Mouse (Mus musculus) embryonic facial prominence, embryonic 13.5 days (tissue): Measurements from ENCODE around the gene Arl15. TPM values are rescaled to one million over a fixed set of nuclear protein-coding genes. Genes with fewer than 3 reads are reported as not detected.

Experiments
- ATAC-seq: fragments of 200-750 bp; cut with Nextera tagmentation; 2 replicates; pipeline ENCODE4 v1.8.0; 2017; ENCODE audit warnings: low read depth; ENCODE audit not compliant: insufficient number of reproducible peaks, insufficient read depth, low FRiP score, low TSS enrichment
- H3K27ac ChIP-seq: fragments of 300-500 bp; sonication (generic); 2 replicates; pipeline ENCODE4 v1.5.1; 2015; ENCODE audit warnings: moderate library complexity, mild to moderate bottlenecking, inconsistent platforms
- H3K27me3 ChIP-seq: fragments of 300-500 bp; sonication (generic); 2 replicates; pipeline ENCODE4 v1.6.1; 2015; ENCODE audit warnings: mild to moderate bottlenecking, inconsistent platforms
- H3K36me3 ChIP-seq: fragments of 300-500 bp; sonication (generic); 2 replicates; pipeline ENCODE4 v1.6.1; 2015; ENCODE audit warnings: mild to moderate bottlenecking, inconsistent platforms
- H3K4me1 ChIP-seq: fragments of 300-500 bp; sonication (generic); 2 replicates; pipeline ENCODE4 v1.6.1; 2015; ENCODE audit warnings: inconsistent platforms
- H3K4me2 ChIP-seq: fragments of 300-500 bp; sonication (generic); 2 replicates; pipeline ENCODE4 v1.6.1; 2015; ENCODE audit warnings: moderate library complexity, mild to moderate bottlenecking, inconsistent platforms
- H3K4me3 ChIP-seq: fragments of 300-500 bp; sonication (generic); 2 replicates; pipeline ENCODE4 v1.5.1; 2015; ENCODE audit warnings: mild to moderate bottlenecking, inconsistent platforms
- H3K9ac ChIP-seq: fragments of 300-500 bp; sonication (generic); 2 replicates; pipeline ENCODE4 v1.6.1; 2015; ENCODE audit warnings: mild to moderate bottlenecking, inconsistent platforms
- H3K9me3 ChIP-seq: fragments of 300-500 bp; sonication (generic); 2 replicates; pipeline ENCODE4 v1.6.1; 2016; ENCODE audit warnings: inconsistent platforms
- WGBS: fragments of 180-500 bp; shearing (Covaris S2); methylation state at CpG from one replicate; pipeline ENCODE4 v1.1.7; 2015; ENCODE audit warnings: mixed read lengths; 5-methylcytosine and 5-hydroxymethylcytosine counted together
- polyA plus RNA-seq: library from polyadenylated mRNA; unstranded; fragments of >200 nt; fragmentation: Nextera tagmentation; extraction: Ambion mirVana; gene quantifications from 2 replicates; pipeline ENCODE4 v1.2.1, GENCODE M21; 2015

Arl15 gene
- polyA plus RNA-seq, 1 experiment from 2014 or later = 16.5 TPM

GRCm38 (mm10) chr13:113980739-113981460 lies 186.6 kb downstream of the Arl15 start:
- no peak for ATAC-seq
- Histone ChIP-seq H3K9ac (no peak overlapping the region), H3K4me2 (no peak overlapping the region), H3K9me3 (no peaks in the 10 kb centered on the region), H3K4me1 (peaks cover 11% of the 10 kb centered on the region), H3K4me3 (no peak overlapping the region), H3K27ac (no peak overlapping the region), H3K27me3 (no peaks in the 10 kb centered on the region), H3K36me3 (no peaks in the 10 kb centered on the region)
- WGBS = 43% methylated on average over 15 of the region's 15 CpGs

- Histone ChIP-seq H3K4me3 (no peak overlapping the region), H3K9ac (no peak overlapping the region), H3K9me3 (no peaks in the 10 kb centered on the region), H3K27ac (no peak overlapping the region), H3K4me1 (peaks cover 13% of the 10 kb centered on the region), H3K4me2 (no peak overlapping the region), H3K27me3 (no peaks in the 10 kb centered on the region), H3K36me3 (no peaks in the 10 kb centered on the region)
- 36% methylated on average over 9 of the region's 9 CpGs for WGBS
- ATAC-seq = no peak
Measured at GRCm38 (mm10) chr13:113981461-113982000, 187.2 kb downstream of the Arl15 start.

- no peak overlapping the region for H3K4me2 ChIP-seq
- no peak for ATAC-seq
- peaks cover 9% of the 10 kb centered on the region for H3K4me1 ChIP-seq
- no peaks in the 10 kb centered on the region for H3K9me3 ChIP-seq
- H3K27me3 ChIP-seq = no peaks in the 10 kb centered on the region
- 36% methylated on average over 6 of the region's 6 CpGs for WGBS
- no peaks in the 10 kb centered on the region for H3K36me3 ChIP-seq
- H3K27ac ChIP-seq = no peak overlapping the region
- no peak overlapping the region for H3K4me3 ChIP-seq
- no peak overlapping the region for H3K9ac ChIP-seq
Measured at GRCm38 (mm10) chr13:113983633-113984032, 189.3 kb downstream of the Arl15 start.

- peaks cover 9% of the 10 kb centered on the region for H3K4me1 ChIP-seq
- H3K4me2 ChIP-seq = no peak overlapping the region
- 0 out of 2 replicates have a peak, but pooled peaks cover 3% of the 10 kb centered on the region for H3K36me3 ChIP-seq
- H3K27ac ChIP-seq = no peak overlapping the region
- no peak for ATAC-seq
- H3K9me3 ChIP-seq = no peaks in the 10 kb centered on the region
- no peaks in the 10 kb centered on the region for H3K27me3 ChIP-seq
- H3K4me3 ChIP-seq = no peak overlapping the region
- WGBS = 93% methylated on average over 4 of the region's 4 CpGs
- no peak overlapping the region for H3K9ac ChIP-seq
Measured at GRCm38 (mm10) chr13:113984491-113984890, 190.2 kb downstream of the Arl15 start.

- ATAC-seq = no peak
Measured at GRCm38 (mm10) chr13:113986864-113987562, 192.7 kb downstream of the Arl15 start.

GRCm38 (mm10) chr13:113990247-113990646 lies 195.9 kb downstream of the Arl15 start:
- no peak overlapping the region for H3K4me3 ChIP-seq
- H3K27me3 ChIP-seq = no peaks in the 10 kb centered on the region
- peaks cover 3% of the 10 kb centered on the region; the same call in 1 of the 2 replicates for H3K4me1 ChIP-seq
- no peak overlapping the region for H3K9ac ChIP-seq
- 0 out of 2 replicates have a peak, but pooled peaks cover 3% of the 10 kb centered on the region for H3K36me3 ChIP-seq
- H3K4me2 ChIP-seq = no peak overlapping the region
- no peak for ATAC-seq
- no peaks in the 10 kb centered on the region for H3K9me3 ChIP-seq
- 62% methylated on average over 3 of the region's 3 CpGs for WGBS
- H3K27ac ChIP-seq = no peak overlapping the region

More at GRCm38 (mm10) chr13:113986864-113987562, 192.7 kb downstream of the Arl15 start:
- no peak overlapping the region for H3K4me3 ChIP-seq
- no peak overlapping the region for H3K9ac ChIP-seq
- 0 out of 2 replicates have a peak, but pooled peaks cover 3% of the 10 kb centered on the region for H3K36me3 ChIP-seq
- WGBS = 81% methylated on average over 13 of the region's 13 CpGs
- H3K27me3 ChIP-seq = no peaks in the 10 kb centered on the region
- peak overlapping the region; percentile 45; the same call in 1 of the 2 replicates for H3K27ac ChIP-seq
- H3K4me2 ChIP-seq = no peak overlapping the region
- H3K9me3 ChIP-seq = no peaks in the 10 kb centered on the region
- peaks cover 3% of the 10 kb centered on the region; the same call in 1 of the 2 replicates for H3K4me1 ChIP-seq

- Histone ChIP-seq H3K9me3 (no peaks in the 10 kb centered on the region), H3K4me1 (peaks cover 3% of the 10 kb centered on the region; the same call in 1 of the 2 replicates), H3K4me3 (no peak overlapping the region), H3K9ac (no peak overlapping the region), H3K27me3 (no peaks in the 10 kb centered on the region), H3K27ac (no peak overlapping the region), H3K4me2 (no peak overlapping the region), H3K36me3 (0 out of 2 replicates have a peak, but pooled peaks cover 3% of the 10 kb centered on the region)
- no peak for ATAC-seq
- 49% methylated on average over 10 of the region's 10 CpGs for WGBS
Measured at GRCm38 (mm10) chr13:113990701-113991100, 196.4 kb downstream of the Arl15 start.

GRCm38 (mm10) chr13:113993066-113993465 lies 198.8 kb downstream of the Arl15 start:
- 0 out of 2 replicates have a peak, but pooled peaks cover 3% of the 10 kb centered on the region for H3K36me3 ChIP-seq
- ATAC-seq = no peak
- no peak overlapping the region for H3K4me2 ChIP-seq
- no peak overlapping the region for H3K27ac ChIP-seq
- no peak overlapping the region for H3K4me3 ChIP-seq
- H3K4me1 ChIP-seq = no peaks in the 10 kb centered on the region
- 86% methylated on average over 2 of the region's 2 CpGs for WGBS
- no peaks in the 10 kb centered on the region for H3K27me3 ChIP-seq
- H3K9me3 ChIP-seq = no peaks in the 10 kb centered on the region
- H3K9ac ChIP-seq = no peak overlapping the region

- ATAC-seq = no peak
- no peak overlapping the region for H3K4me3 ChIP-seq
- H3K4me1 ChIP-seq = no peaks in the 10 kb centered on the region
Measured at GRCm38 (mm10) chr13:113994586-113994985, 200.3 kb downstream of the Arl15 start.

GRCm38 (mm10) chr13:113995490-113996236 lies 201.4 kb downstream of the Arl15 start:
- no peaks in the 10 kb centered on the region for H3K36me3 ChIP-seq
- 78% methylated on average over 9 of the region's 9 CpGs for WGBS
- no peak overlapping the region for H3K4me2 ChIP-seq
- no peaks in the 10 kb centered on the region for H3K27me3 ChIP-seq
- no peak overlapping the region for H3K9ac ChIP-seq
- H3K27ac ChIP-seq = no peak overlapping the region
- H3K9me3 ChIP-seq = no peaks in the 10 kb centered on the region
- no peak overlapping the region for H3K4me3 ChIP-seq
- no peaks in the 10 kb centered on the region for H3K4me1 ChIP-seq
- ATAC-seq = no peak

More at GRCm38 (mm10) chr13:113994586-113994985, 200.3 kb downstream of the Arl15 start:
- no peaks in the 10 kb centered on the region for H3K27me3 ChIP-seq
- no peak overlapping the region for H3K4me2 ChIP-seq
- H3K36me3 ChIP-seq = no peaks in the 10 kb centered on the region
- H3K9ac ChIP-seq = no peak overlapping the region
- WGBS = 70% methylated on average over 6 of the region's 6 CpGs
- H3K27ac ChIP-seq = no peak overlapping the region
- no peaks in the 10 kb centered on the region for H3K9me3 ChIP-seq

- H3K4me1 ChIP-seq = peaks cover 5% of the 10 kb centered on the region
- H3K4me2 ChIP-seq = no peak overlapping the region
- no peak overlapping the region for H3K4me3 ChIP-seq
- H3K27ac ChIP-seq = no peak overlapping the region
- 81% methylated on average over 12 of the region's 12 CpGs for WGBS
- ATAC-seq = no peak
- no peaks in the 10 kb centered on the region for H3K36me3 ChIP-seq
- no peaks in the 10 kb centered on the region for H3K9me3 ChIP-seq
- no peaks in the 10 kb centered on the region for H3K27me3 ChIP-seq
- no peak overlapping the region for H3K9ac ChIP-seq
Measured at GRCm38 (mm10) chr13:113998811-113999210, 204.5 kb downstream of the Arl15 start.
